Mouse (Mus musculus): ENCODE measurements at regions not wholly inside any gene's neighbourhood (a gene's known extent, or its start where the extent isn't known, plus 50 kb on each side); places are given as distances from the start of the nearest gene placed in this dataset.
A peak's percentile ranks its signal among the peaks of the same experiment; 100 is the strongest.

- Histone ChIP-seq H3K4me3 (ENCODE audit: insufficient read depth, low read length) (no peak overlapping the region), H3K27ac (ENCODE audit: insufficient read depth, low read length) (no peak overlapping the region), H3K4me1 (ENCODE audit: control insufficient read depth, insufficient read depth, low read length) (no peaks in the 10 kb centered on the region)
- TF ChIP-seq POLR2A (IDR thresholded peaks at IDR 0.05; ENCODE audit: low read depth, low read length) (no peak), CTCF (IDR thresholded peaks at IDR 0.05; ENCODE audit: borderline replicate concordance, insufficient read depth, low read length) (no peak)
These were observed 163.7 kb downstream of the Cand1 start for GRCm38 (mm10) chr10:119076100-119076566.

GRCm38 (mm10) chr10:119074887-119075286, 165.0 kb downstream of the Cand1 start:
- Histone ChIP-seq H3K4me1 (ENCODE audit: control insufficient read depth, insufficient read depth, low read length) (no peaks in the 10 kb centered on the region), H3K4me3 (ENCODE audit: insufficient read depth, low read length) (no peak overlapping the region), H3K27ac (ENCODE audit: insufficient read depth, low read length) (no peak overlapping the region)
- TF ChIP-seq POLR2A (IDR thresholded peaks at IDR 0.05; ENCODE audit: low read depth, low read length) = no peak
- TF ChIP-seq CTCF (IDR thresholded peaks at IDR 0.05; ENCODE audit: borderline replicate concordance, insufficient read depth, low read length) = no peak

- no peak for TF ChIP-seq POLR2A (IDR thresholded peaks at IDR 0.05; ENCODE audit: low read depth, low read length)
- TF ChIP-seq CTCF (IDR thresholded peaks at IDR 0.05; ENCODE audit: borderline replicate concordance, insufficient read depth, low read length) = no peak
- no peak overlapping the region for H3K4me3 ChIP-seq (ENCODE audit: insufficient read depth, low read length)
- H3K4me1 ChIP-seq (ENCODE audit: control insufficient read depth, insufficient read depth, low read length) = no peaks in the 10 kb centered on the region
- no peak overlapping the region for H3K27ac ChIP-seq (ENCODE audit: insufficient read depth, low read length)
These were observed 165.9 kb downstream of the Cand1 start for GRCm38 (mm10) chr10:119073991-119074390.

- Histone ChIP-seq H3K27ac (ENCODE audit: insufficient read depth, low read length) (no peak overlapping the region), H3K4me1 (ENCODE audit: control insufficient read depth, insufficient read depth, low read length) (peaks cover 2% of the 10 kb centered on the region), H3K4me3 (ENCODE audit: insufficient read depth, low read length) (no peak overlapping the region)
- no peak for TF ChIP-seq POLR2A (IDR thresholded peaks at IDR 0.05; ENCODE audit: low read depth, low read length)
- TF ChIP-seq CTCF (IDR thresholded peaks at IDR 0.05; ENCODE audit: borderline replicate concordance, insufficient read depth, low read length) = no peak
These were observed 170.4 kb downstream of the Cand1 start for GRCm38 (mm10) chr10:119069410-119069809.

- no peak for TF ChIP-seq POLR2A (IDR thresholded peaks at IDR 0.05; ENCODE audit: low read depth, low read length)
- TF ChIP-seq CTCF (IDR thresholded peaks at IDR 0.05; ENCODE audit: borderline replicate concordance, insufficient read depth, low read length) = no peak
- H3K4me3 ChIP-seq (ENCODE audit: insufficient read depth, low read length) = no peak overlapping the region
- H3K27ac ChIP-seq (ENCODE audit: insufficient read depth, low read length) = no peak overlapping the region
- H3K4me1 ChIP-seq (ENCODE audit: control insufficient read depth, insufficient read depth, low read length) = peaks cover 2% of the 10 kb centered on the region
These were observed 172.0 kb downstream of the Cand1 start for GRCm38 (mm10) chr10:119067838-119068237.

GRCm38 (mm10) chr10:119067366-119067765, 172.5 kb downstream of the Cand1 start:
- Histone ChIP-seq H3K4me1 (ENCODE audit: control insufficient read depth, insufficient read depth, low read length) (peaks cover 2% of the 10 kb centered on the region), H3K27ac (ENCODE audit: insufficient read depth, low read length) (no peak overlapping the region), H3K4me3 (ENCODE audit: insufficient read depth, low read length) (no peak overlapping the region)
- TF ChIP-seq POLR2A (IDR thresholded peaks at IDR 0.05; ENCODE audit: low read depth, low read length) (no peak), CTCF (IDR thresholded peaks at IDR 0.05; ENCODE audit: borderline replicate concordance, insufficient read depth, low read length) (no peak)

- TF ChIP-seq POLR2A (IDR thresholded peaks at IDR 0.05; ENCODE audit: low read depth, low read length) = no peak
- peak; percentile 59; the same call in 1 of the 2 replicates for TF ChIP-seq CTCF (IDR thresholded peaks at IDR 0.05; ENCODE audit: borderline replicate concordance, insufficient read depth, low read length)
- no peak overlapping the region for H3K4me3 ChIP-seq (ENCODE audit: insufficient read depth, low read length)
- H3K4me1 ChIP-seq (ENCODE audit: control insufficient read depth, insufficient read depth, low read length) = peaks cover 2% of the 10 kb centered on the region
- no peak overlapping the region for H3K27ac ChIP-seq (ENCODE audit: insufficient read depth, low read length)
These were observed 173.9 kb downstream of the Cand1 start for GRCm38 (mm10) chr10:119065974-119066373.

- peaks cover 2% of the 10 kb centered on the region for H3K4me1 ChIP-seq (ENCODE audit: control insufficient read depth, insufficient read depth, low read length)
- H3K27ac ChIP-seq (ENCODE audit: insufficient read depth, low read length) = no peak overlapping the region
- no peak overlapping the region for H3K4me3 ChIP-seq (ENCODE audit: insufficient read depth, low read length)
These were observed 174.6 kb downstream of the Cand1 start for GRCm38 (mm10) chr10:119065133-119065817.

GRCm38 (mm10) chr10:119064218-119064617, 175.6 kb downstream of the Cand1 start:
- TF ChIP-seq POLR2A (IDR thresholded peaks at IDR 0.05; ENCODE audit: low read depth, low read length) = no peak
- no peak for TF ChIP-seq CTCF (IDR thresholded peaks at IDR 0.05; ENCODE audit: borderline replicate concordance, insufficient read depth, low read length)
- H3K27ac ChIP-seq (ENCODE audit: insufficient read depth, low read length) = no peak overlapping the region

More at GRCm38 (mm10) chr10:119065133-119065817, 174.6 kb downstream of the Cand1 start:
- TF ChIP-seq CTCF (IDR thresholded peaks at IDR 0.05; ENCODE audit: borderline replicate concordance, insufficient read depth, low read length) (no peak), POLR2A (IDR thresholded peaks at IDR 0.05; ENCODE audit: low read depth, low read length) (no peak)

GRCm38 (mm10) chr10:119063209-119063699, 176.6 kb downstream of the Cand1 start:
- TF ChIP-seq POLR2A (IDR thresholded peaks at IDR 0.05; ENCODE audit: low read depth, low read length) = no peak
- no peak for TF ChIP-seq CTCF (IDR thresholded peaks at IDR 0.05; ENCODE audit: borderline replicate concordance, insufficient read depth, low read length)
- peaks cover 2% of the 10 kb centered on the region for H3K4me1 ChIP-seq (ENCODE audit: control insufficient read depth, insufficient read depth, low read length)
- no peak overlapping the region for H3K27ac ChIP-seq (ENCODE audit: insufficient read depth, low read length)
- H3K4me3 ChIP-seq (ENCODE audit: insufficient read depth, low read length) = no peak overlapping the region

More at GRCm38 (mm10) chr10:119064218-119064617, 175.6 kb downstream of the Cand1 start:
- Histone ChIP-seq H3K4me3 (ENCODE audit: insufficient read depth, low read length) (no peak overlapping the region), H3K4me1 (ENCODE audit: control insufficient read depth, insufficient read depth, low read length) (peaks cover 2% of the 10 kb centered on the region)

All from embryonic fibroblast, embryonic 13.5 days (primary cell).